Mouse (Mus musculus) lung, postnatal 25 days (tissue): ENCODE measurements around the gene Arhgap24.

ENCODE experiments used
- DNase-seq: peaks from one replicate; pipeline ENCODE4 v3.0.0; 2022; ENCODE audit warnings: low spot score

Arhgap24 gene

DNA sequence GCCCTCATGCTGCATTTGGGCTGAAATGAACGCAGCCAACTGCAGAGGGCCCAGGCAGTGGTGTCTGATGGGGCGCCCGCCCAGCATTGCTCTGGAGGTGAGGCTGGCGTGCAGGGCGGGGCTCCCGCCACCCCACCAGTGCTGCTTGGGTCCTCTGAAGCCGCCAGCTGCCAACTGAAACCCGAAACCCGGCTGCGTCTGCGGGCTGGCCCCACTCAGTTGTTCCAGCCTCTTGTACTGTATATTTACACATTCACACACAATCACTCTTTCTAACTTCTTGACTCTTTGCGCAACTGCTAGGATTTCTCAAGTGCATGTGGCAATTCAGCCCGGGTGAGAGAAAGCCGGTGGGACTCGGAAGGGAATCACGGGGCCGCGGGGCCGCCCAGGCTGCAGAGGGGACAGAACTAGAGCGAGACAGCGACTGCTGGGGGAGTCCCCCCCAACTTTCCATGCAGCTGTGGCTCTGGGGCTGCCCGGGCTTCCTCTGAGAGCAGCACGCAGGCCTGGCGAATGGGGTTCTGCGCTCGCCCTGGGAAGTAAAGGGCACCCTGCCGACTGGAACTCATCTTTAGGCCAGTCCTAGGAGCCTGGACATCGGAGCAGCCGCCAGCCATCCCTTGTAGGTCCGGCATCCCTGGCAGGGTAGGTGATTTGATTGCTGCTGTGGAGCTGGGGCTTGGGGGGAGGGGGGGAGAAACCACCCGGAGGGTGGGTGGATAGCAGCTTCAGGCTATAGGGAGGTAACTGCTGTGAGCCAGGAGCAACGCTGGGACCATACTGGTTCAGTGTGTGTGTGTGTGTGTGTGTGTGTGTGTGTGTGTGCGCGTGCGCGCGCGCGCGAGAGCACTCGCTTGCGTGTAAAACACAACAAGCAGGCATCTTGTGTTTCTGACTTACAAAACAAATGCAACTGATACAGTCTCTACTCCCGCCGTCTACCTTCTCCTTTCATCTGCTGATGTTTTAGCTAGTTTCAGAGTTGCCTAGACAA, at the start of gene Arhgap24:
Gene Arhgap24 (plus strand): TSS at position 177 of the 997 bp plus-strand sequence.
- peak; percentile 89 for DNase-seq

DNA sequence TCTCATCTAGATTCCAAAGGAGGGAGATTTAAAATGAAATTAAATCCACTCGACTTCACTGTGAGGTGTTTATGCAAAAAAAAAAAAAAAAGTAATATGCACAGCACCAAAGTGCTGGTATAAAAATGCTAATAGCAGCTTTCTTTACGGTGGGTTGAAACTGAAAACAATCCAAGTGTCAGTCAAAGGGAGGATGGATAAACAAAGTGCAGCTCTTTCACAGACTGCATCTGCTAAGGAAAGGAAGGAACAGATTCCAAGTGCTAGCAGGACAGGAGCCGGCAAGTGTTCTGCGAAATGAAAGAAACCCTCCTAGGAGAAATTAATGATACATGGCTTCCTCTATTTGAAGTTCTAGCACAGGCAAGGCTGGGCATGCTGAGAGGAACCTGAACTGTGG, 47.0 kb upstream of the Arhgap24 start:
- no peak for DNase-seq

DNA sequence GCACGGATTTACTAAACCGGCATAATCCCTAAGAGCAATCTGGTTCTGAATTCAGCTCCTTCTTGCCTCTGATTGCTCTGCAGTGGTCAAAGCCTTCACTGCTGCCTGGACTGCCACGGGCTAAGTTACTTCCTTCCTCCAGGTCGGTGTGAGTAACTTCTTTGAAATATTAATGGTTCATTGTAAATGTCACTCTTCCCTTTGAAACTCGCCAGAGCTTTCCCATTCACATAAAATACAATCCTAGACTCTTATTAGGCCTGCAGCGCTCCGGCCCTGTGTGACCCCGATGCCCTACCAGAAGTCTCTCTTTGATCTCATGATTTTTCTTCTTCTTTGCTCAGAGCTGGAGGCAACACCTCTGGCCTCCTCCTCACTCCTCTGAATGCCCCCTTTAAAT, 44.6 kb upstream of the Arhgap24 start:
- no peak for DNase-seq

GRCm38 (mm10) chr5:102439119-102439877, 41.9 kb upstream of the Arhgap24 start:
- DNase-seq, result no peak

GRCm38 (mm10) chr5:102447436-102447835, 33.8 kb upstream of the Arhgap24 start:
- DNase-seq, result no peak

- no peak for DNase-seq
Observed at GRCm38 (mm10) chr5:102450897-102451296, 30.3 kb upstream of the Arhgap24 start.

DNA sequence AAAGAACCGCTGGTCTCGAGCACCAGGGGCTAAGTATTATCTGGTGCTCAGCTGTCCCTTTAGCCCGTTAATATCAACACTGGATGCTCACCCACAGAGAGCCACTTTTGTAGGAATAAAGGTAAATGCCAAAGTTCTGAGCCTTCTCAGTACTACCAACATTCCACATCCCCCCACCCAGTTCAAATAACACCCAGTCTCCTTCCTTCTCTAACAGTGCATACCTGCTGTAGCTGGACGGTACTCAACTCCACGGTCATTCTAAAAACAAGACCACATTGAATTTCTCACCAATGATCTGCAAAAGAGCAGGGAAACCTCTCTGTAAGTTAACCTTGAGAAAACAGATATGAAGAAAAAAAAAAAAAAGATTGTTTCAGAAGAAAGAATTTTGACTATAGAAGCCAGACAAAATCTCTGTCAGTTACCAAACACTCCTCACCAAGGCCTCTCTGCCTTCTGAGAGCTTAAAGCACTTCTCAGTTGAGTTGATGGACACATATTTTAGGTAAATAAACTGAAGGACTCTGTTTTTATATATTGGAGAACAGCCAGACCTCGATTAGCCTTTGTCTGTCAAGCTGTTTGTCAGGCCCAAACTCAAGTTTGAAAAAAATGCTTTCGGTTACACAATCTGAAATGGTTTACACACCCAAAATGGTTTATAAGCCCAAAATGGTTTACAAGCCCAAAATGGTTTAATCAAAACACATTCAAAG, 29.0 kb upstream of the Arhgap24 start:
- peak; percentile 26 for DNase-seq

GRCm38 (mm10) chr5:102453324-102453723, 27.9 kb upstream of the Arhgap24 start:
- DNase-seq, result no peak

GRCm38 (mm10) chr5:102455247-102455646, 25.9 kb upstream of the Arhgap24 start:
- no peak for DNase-seq

GRCm38 (mm10) chr5:102460452-102461197, 20.6 kb upstream of the Arhgap24 start:
- DNase-seq, result peak; percentile 78

DNA sequence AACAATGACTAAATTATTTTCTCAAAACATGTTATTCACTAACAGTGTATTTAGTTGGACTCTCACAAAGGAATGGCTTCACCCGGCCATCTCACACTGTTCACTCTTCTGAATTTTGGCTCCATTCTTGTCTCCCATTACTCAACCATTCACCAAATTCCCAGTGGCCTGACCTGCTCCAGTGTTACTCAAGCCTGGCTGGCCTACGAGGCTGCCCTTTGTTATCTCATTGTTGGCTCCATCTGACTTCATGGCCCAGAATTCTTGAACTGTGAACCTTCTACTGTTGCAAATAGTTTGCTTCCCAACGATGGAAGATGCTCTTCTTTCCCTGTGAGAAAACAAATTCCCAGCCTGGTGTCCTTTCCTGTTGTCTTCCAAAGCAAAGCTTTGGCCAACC, 18.2 kb upstream of the Arhgap24 start:
- peak; percentile 17 for DNase-seq

DNA sequence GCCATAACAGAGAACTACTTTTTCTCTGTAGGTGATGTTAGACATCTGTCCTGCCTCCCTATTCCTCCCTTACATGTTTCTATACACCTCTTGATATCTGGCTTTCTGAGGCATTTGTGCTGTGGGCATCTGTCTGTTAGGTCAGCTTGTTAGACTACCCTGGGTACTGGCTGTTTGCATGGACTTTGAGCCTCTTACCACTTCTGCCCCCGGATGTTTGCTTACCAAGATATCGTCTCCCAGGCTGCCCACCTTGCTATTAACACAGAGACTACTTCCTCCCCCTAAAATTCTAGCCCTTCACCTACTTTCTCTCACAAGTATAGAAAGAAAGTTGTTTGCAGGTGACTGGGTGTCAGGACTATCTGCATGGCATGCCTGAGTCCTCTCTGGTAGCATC, 15.8 kb upstream of the Arhgap24 start:
- DNase-seq, result no peak

GRCm38 (mm10) chr5:102468292-102468691, 12.9 kb upstream of the Arhgap24 start:
- DNase-seq, result no peak

DNA sequence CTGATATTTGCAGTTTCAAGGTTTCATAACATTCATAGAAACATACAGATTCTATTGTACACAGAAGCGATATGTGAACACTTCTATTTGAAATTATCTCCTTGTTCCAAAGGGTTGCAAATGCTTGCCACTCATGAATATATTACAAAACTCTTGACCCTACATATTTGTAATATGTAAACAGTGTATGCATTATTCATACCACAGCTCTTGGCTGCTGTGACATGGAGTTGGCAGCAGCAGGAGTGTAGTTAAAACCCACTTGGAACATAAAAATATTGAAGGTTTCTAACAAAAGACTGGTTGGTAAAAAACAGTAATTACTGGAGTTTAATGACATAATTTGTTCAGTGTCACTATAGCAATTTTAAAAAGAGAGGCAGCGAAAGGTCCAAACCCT, 10.9 kb upstream of the Arhgap24 start:
- no peak for DNase-seq

GRCm38 (mm10) chr5:102478076-102478475, 3.1 kb upstream of the Arhgap24 start:
- no peak for DNase-seq

GRCm38 (mm10) chr5:102483285-102483975, 2.2 kb downstream of the Arhgap24 start:
- no peak for DNase-seq

DNA sequence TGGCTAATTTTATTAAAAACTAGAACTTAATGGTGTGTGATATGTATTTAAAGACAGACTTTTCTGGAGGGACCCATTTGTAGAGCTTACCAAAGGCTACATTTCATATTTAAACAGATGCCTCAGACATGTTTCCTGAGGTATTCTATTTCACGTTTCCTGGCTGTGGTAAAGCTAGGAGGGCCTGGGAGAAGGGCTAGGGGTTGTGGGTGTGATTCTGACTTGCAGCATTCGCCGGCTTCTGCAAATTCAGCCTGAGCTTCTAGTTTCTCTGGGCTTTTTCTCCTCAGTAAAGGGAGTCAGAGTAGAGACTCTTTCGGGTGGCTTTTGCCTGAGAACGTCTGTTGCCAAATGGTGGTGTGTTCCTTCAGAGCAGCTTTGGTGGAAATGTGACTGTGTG, 10.4 kb downstream of the Arhgap24 start:
- DNase-seq, result no peak

- DNase-seq, result no peak
Observed at GRCm38 (mm10) chr5:102492152-102492551, 11.0 kb downstream of the Arhgap24 start.

DNA sequence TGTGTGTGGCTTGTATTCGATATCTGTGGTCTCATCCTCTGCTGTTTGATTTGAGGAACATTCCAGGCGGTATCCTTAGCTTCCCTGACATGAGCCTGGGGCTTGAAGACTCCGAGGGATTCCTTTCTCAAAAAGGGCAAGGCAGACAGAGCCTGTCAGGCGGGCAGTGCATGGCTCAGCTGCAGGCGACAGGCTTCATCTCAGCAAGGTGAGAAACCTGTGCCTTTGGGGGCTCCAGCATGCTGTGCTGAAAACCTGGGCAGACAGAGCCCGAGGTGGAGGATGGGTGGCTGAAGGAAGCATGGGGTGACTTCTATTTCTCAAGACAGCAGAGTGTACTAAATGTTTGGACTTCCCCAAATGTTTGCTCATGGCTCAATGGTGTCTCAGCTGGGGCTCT, 13.6 kb downstream of the Arhgap24 start:
- DNase-seq, result no peak

DNA sequence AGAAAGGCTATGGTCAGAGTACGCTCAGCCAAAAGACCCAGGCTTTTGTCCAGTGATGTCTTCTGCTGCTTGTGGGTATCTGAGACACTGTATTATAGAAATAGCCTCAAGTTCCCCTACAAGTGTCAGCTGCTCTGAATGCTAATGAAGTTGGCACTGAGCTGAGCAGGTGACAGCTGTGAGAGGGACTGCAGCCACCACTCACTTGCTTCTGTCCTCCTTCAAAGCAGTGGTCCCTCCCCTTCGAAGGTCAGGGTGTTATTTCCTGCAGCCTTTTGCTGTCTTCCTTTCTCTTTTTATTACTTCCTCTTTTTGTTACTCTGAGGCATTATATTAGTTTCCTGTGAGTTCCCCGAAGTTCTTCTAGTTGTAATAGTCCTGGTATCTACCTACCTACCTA, 16.0 kb downstream of the Arhgap24 start:
- peak; percentile 55 for DNase-seq

DNA sequence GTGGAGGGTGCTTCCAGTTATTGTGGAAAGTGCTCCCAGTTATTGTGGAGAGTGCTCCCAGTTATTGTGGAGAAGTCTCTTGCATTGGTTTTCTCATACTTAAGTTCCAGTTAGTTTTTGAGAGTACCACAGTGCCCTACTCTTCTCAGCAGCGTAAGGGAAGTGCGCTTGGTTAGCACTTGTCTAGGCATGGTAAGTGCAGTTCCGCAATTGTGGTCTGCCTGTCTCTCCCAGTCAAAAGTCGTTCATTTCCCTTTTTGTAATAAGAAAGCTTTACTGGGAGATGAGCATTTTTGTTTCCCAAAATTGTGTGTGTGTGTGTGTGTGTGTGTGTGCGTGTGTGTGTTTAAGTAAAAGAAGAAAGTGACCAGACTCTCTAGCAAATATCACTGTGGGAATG, 17.6 kb downstream of the Arhgap24 start:
- peak; percentile 32 for DNase-seq
